Comparison of ENCODE assay signal across 14 mouse cellular contexts in genomic region chr10:43655082-43655671, GRCm38 (mm10).
DNase-seq lines count a peak whose midpoint lies in the region; ATAC-seq lines count a peak whose summit lies in the region.
"Had no signal": no experiment of that assay in that cellular context is flagged by ENCODE, and none has a peak within 500 bp of the region (broad histone marks: within the 10 kb centered on the region; RNA-seq: fewer than 3 reads in every experiment).

No protein-coding gene starts in this region.

- no peak for ATAC-seq in heart, embryonic 14.5 days (ENCODE audit: insufficient number of reproducible peaks, insufficient read depth, low FRiP score, low read depth)
- 0 out of 2 replicates have a peak, but pooled peaks have one; percentile 9 for ATAC-seq in lung, embryonic 16.5 days (ENCODE audit: low read depth)
- ATAC-seq: forebrain, embryonic 16.5 days had no signal

- no peaks in the 10 kb centered on the region for H3K27me3 ChIP-seq in heart, embryonic 14.5 days (ENCODE audit: control insufficient read depth, insufficient read depth, low read length)
- no peaks in the 10 kb centered on the region for H3K27me3 ChIP-seq in lung, embryonic 16.5 days (ENCODE audit: control insufficient read depth, insufficient read depth, low read depth, low read length)
- no peaks in the 10 kb centered on the region for H3K27me3 ChIP-seq in limb, embryonic 10.5 days (ENCODE audit: low read depth, poor library complexity, severe bottlenecking)
- H3K27me3 ChIP-seq: intestine, embryonic 15.5 days had no signal

- no peak overlapping the region for H3K4me3 ChIP-seq in heart, embryonic 14.5 days (ENCODE audit: control insufficient read depth in 1 of 2, insufficient read depth in 1 of 2, low read depth in 1 of 2, low read length in 2 of 2)
- H3K4me3 ChIP-seq in lung, embryonic 16.5 days (ENCODE audit: low read length), result no peak overlapping the region
- H3K4me3 ChIP-seq in limb, embryonic 10.5 days, result no peak overlapping the region
- H3K4me3 ChIP-seq: intestine, embryonic 15.5 days; megakaryocyte, embryonic 14.5 days had no signal

- 27% methylated on average over 8 of the region's 8 CpGs for WGBS in heart, embryonic 14.5 days
- WGBS in lung, embryonic 16.5 days, result 36% methylated on average over 8 of the region's 8 CpGs
- 60% methylated on average over 8 of the region's 8 CpGs for WGBS in limb, embryonic 10.5 days

- no peak for DNase-seq in heart, postnatal 36 days
- no peak for DNase-seq in lung, postnatal 36 days
- peak; percentile 54 for DNase-seq in kidney, adult 9 months
- DNase-seq in limb, embryonic 10.5 days (ENCODE audit: low spot score), result no peak
- DNase-seq in right cerebral cortex, adult 18-20 months, result no peak
- DNase-seq: cerebellum, adult 18-20 months; right cerebral cortex, postnatal 14 days; thymus, adult 18-20 months had no signal

- H3K4me2 ChIP-seq in heart, embryonic 14.5 days (ENCODE audit: low read length), result peak overlapping the region; percentile 16; the same call in 1 of the 2 replicates
- no peak overlapping the region for H3K4me2 ChIP-seq in lung, embryonic 16.5 days (ENCODE audit: low read depth, low read length)
- H3K4me2 ChIP-seq: intestine, embryonic 15.5 days had no signal

- H3K4me1 ChIP-seq in heart, embryonic 14.5 days (ENCODE audit: control insufficient read depth in 2 of 2, insufficient read depth in 2 of 2, low read length in 2 of 2), result peaks cover 9 to 12% of the 10 kb centered on the region in 2 experiments
- peaks cover 16% of the 10 kb centered on the region for H3K4me1 ChIP-seq in lung, embryonic 16.5 days (replicated peaks; ENCODE audit: control insufficient read depth, insufficient read depth, low read length)
- H3K4me1 ChIP-seq in limb, embryonic 10.5 days, result peaks cover 14% of the 10 kb centered on the region
- H3K4me1 ChIP-seq: intestine, embryonic 15.5 days had no signal

- H3K36me3 ChIP-seq in heart, embryonic 14.5 days (ENCODE audit: control insufficient read depth, insufficient read depth, low read length), result no peaks in the 10 kb centered on the region
- no peaks in the 10 kb centered on the region for H3K36me3 ChIP-seq in lung, embryonic 16.5 days (ENCODE audit: control insufficient read depth, insufficient read depth, low read length)
- H3K36me3 ChIP-seq in limb, embryonic 10.5 days, result no peaks in the 10 kb centered on the region
- H3K36me3 ChIP-seq: intestine, embryonic 15.5 days had no signal

- H3K27ac ChIP-seq in heart, embryonic 14.5 days (replicated peaks in 1 of 2; ENCODE audit: control insufficient read depth in 1 of 2, insufficient read depth in 1 of 2, low read depth in 2 of 2, low read length in 2 of 2), result peak overlapping the region; percentile 28 to 60
- no peak overlapping the region for H3K27ac ChIP-seq in lung, embryonic 16.5 days (ENCODE audit: low read length)
- 0 out of 2 replicates have a peak overlapping the region, but pooled peaks have one; percentile 26 for H3K27ac ChIP-seq in limb, embryonic 10.5 days
- H3K27ac ChIP-seq: intestine, embryonic 15.5 days; liver, embryonic 14.5 days had no signal

- H3K9ac ChIP-seq in heart, embryonic 14.5 days (ENCODE audit: low read length), result peak overlapping the region; percentile 17; the same call in 1 of the 2 replicates
- no peak overlapping the region for H3K9ac ChIP-seq in lung, embryonic 16.5 days (ENCODE audit: low read length)
- H3K9ac ChIP-seq: intestine, embryonic 15.5 days; liver, embryonic 14.5 days had no signal

- no peaks in the 10 kb centered on the region for H3K9me3 ChIP-seq in heart, embryonic 14.5 days (ENCODE audit: control insufficient read depth, low read length)
- no peaks in the 10 kb centered on the region for H3K9me3 ChIP-seq in lung, embryonic 16.5 days (ENCODE audit: control insufficient read depth, low read length)
- no peaks in the 10 kb centered on the region for H3K9me3 ChIP-seq in limb, embryonic 10.5 days (replicated peaks)
- H3K9me3 ChIP-seq: intestine, embryonic 15.5 days had no signal

- intact Hi-C loops in heart, postnatal 36 days (cut with DNase I), result no loop called here
